Mouse (Mus musculus) R1 (cell line): ENCODE measurements at regions not wholly inside any gene's neighbourhood (a gene's known extent, or its start where the extent isn't known, plus 50 kb on each side); places are given as distances from the start of the nearest gene placed in this dataset.
A peak's percentile ranks its signal among the peaks of the same experiment; 100 is the strongest.

Experiments
- DNase-seq: peaks from one replicate; pipeline ENCODE4 v3.0.0-alpha.2; 2018; ENCODE audit warnings: low read depth, low spot score

- peak; percentile 59 for DNase-seq
These were observed 90.7 kb upstream of the Usp24 start for GRCm38 (mm10) chr4:106225184-106225862.

- no peak for DNase-seq
These were observed 88.6 kb upstream of the Usp24 start for GRCm38 (mm10) chr4:106227428-106227827.

GRCm38 (mm10) chr4:106228534-106228933, 87.5 kb upstream of the Usp24 start:
- peak; percentile 66 for DNase-seq

GRCm38 (mm10) chr4:106229526-106229925, 86.5 kb upstream of the Usp24 start:
- DNase-seq, result no peak

- no peak for DNase-seq
These were observed 83.5 kb upstream of the Usp24 start for GRCm38 (mm10) chr4:106232499-106232970.

- no peak for DNase-seq
These were observed 71.6 kb upstream of the Usp24 start for GRCm38 (mm10) chr4:106244384-106244819.

GRCm38 (mm10) chr4:106244826-106245510, 71.0 kb upstream of the Usp24 start:
- no peak for DNase-seq

- peak; percentile 31 for DNase-seq
These were observed 69.3 kb upstream of the Usp24 start for GRCm38 (mm10) chr4:106246695-106247094.

GRCm38 (mm10) chr4:106247398-106247797, 68.6 kb upstream of the Usp24 start:
- DNase-seq, result no peak

GRCm38 (mm10) chr4:106248272-106248671, 67.7 kb upstream of the Usp24 start:
- no peak for DNase-seq

GRCm38 (mm10) chr4:106249028-106249782, 66.8 kb upstream of the Usp24 start:
- no peak for DNase-seq

- DNase-seq, result no peak
These were observed 66.0 kb upstream of the Usp24 start for GRCm38 (mm10) chr4:106250048-106250447.

GRCm38 (mm10) chr4:106251430-106251829, 64.6 kb upstream of the Usp24 start:
- DNase-seq, result no peak

GRCm38 (mm10) chr4:106252946-106253345, 63.1 kb upstream of the Usp24 start:
- no peak for DNase-seq

- no peak for DNase-seq
These were observed 61.1 kb upstream of the Usp24 start for GRCm38 (mm10) chr4:106254761-106255475.

- DNase-seq, result no peak
These were observed 59.9 kb upstream of the Usp24 start for GRCm38 (mm10) chr4:106255959-106256609.

GRCm38 (mm10) chr4:106261404-106261803, 54.6 kb upstream of the Usp24 start:
- no peak for DNase-seq

GRCm38 (mm10) chr4:106261901-106262560, 54.0 kb upstream of the Usp24 start:
- no peak for DNase-seq

- DNase-seq, result no peak
These were observed 53.0 kb upstream of the Usp24 start for GRCm38 (mm10) chr4:106262751-106263725.
